Mouse (Mus musculus): ENCODE data around the gene Cit. TPM values are rescaled to one million over a fixed set of nuclear protein-coding genes. Genes with fewer than 3 reads are reported as not detected.

The Cit gene
- polyA plus RNA-seq, 2 experiments = 11.7 to 19.0 TPM

DNA sequence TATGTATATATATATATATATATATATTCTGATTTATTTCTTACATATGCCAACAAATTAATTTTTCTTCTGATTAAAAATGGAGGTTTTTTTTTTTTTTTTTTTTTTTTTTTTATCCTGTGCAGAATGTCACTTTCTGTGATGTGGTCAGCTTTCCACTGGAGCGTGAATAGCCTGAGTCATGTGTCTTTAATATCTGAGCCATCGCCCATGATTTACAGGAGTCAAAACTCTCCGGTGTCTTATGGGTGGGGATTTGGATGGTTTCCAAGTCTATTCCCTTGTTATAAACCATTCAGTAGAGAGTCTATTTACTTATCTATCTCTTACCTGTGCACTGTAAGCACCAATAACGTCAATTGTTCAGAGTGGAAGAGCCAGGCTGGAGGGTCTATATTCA lies 27.9 kb downstream of the Cit start:
- TF ChIP-seq POLR2A (IDR thresholded peaks at IDR 0.05; ENCODE audit: borderline replicate concordance, extremely low read depth, insufficient read depth, insufficient read length) = no peak
- ATAC-seq (ENCODE audit: low FRiP score, low read depth) = no peak
- no peak overlapping the region for H3K4me3 ChIP-seq (replicated peaks; ENCODE audit: low read length)
- peaks cover 11% of the 10 kb centered on the region for H3K36me3 ChIP-seq (ENCODE audit: control insufficient read depth, insufficient read depth, low read length)
- no peak overlapping the region for H3K4me2 ChIP-seq (replicated peaks; ENCODE audit: low read depth, low read length, severe bottlenecking)
- H3K9me3 ChIP-seq (ENCODE audit: control insufficient read depth, low read length) = no peaks in the 10 kb centered on the region
- no peak overlapping the region for H3K9ac ChIP-seq (ENCODE audit: low read depth, low read length, severe bottlenecking)
- no peak for DNase-seq (ENCODE audit: low spot score)
- no peaks in the 10 kb centered on the region for H3K4me1 ChIP-seq (ENCODE audit: control insufficient read depth, insufficient read depth, low read length)
- no peaks in the 10 kb centered on the region for H3K27me3 ChIP-seq (ENCODE audit: control insufficient read depth, insufficient read depth, low read length)
- no peak overlapping the region for H3K27ac ChIP-seq (replicated peaks; ENCODE audit: low read depth, low read length)
- WGBS = 74% methylated on average over 4 of the region's 4 CpGs

DNA sequence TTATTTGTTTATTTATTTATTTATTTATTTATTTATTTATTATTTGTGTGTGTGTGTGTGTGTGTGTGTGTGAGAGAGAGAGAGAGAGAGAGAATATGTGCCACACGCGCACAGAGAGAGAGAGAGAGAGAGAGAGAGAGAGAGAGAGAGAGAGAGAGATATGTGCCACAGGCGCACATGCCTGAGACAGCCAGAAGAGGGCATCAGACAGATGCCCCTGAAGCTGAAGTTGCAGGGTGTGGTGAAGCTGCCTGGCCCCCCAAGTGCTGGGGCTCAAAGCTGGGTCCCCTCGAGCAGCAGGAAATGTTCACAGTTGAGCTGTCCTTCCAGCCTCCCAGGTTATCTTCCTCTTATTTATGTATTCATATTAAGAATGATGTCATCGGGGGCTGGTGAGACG lies 32.3 kb downstream of the Cit start:
- H3K27me3 ChIP-seq (ENCODE audit: control insufficient read depth, insufficient read depth, low read length) = no peaks in the 10 kb centered on the region
- H3K4me3 ChIP-seq (replicated peaks; ENCODE audit: low read length) = no peak overlapping the region
- no peak overlapping the region for H3K9ac ChIP-seq (ENCODE audit: low read depth, low read length, severe bottlenecking)
- no peaks in the 10 kb centered on the region for H3K9me3 ChIP-seq (ENCODE audit: control insufficient read depth, low read length)
- peaks cover 11% of the 10 kb centered on the region for H3K36me3 ChIP-seq (ENCODE audit: control insufficient read depth, insufficient read depth, low read length)
- no peak for TF ChIP-seq POLR2A (IDR thresholded peaks at IDR 0.05; ENCODE audit: borderline replicate concordance, extremely low read depth, insufficient read depth, insufficient read length)
- H3K4me2 ChIP-seq (replicated peaks; ENCODE audit: low read depth, low read length, severe bottlenecking) = no peak overlapping the region
- DNase-seq (ENCODE audit: low spot score) (no peak), ATAC-seq (ENCODE audit: low FRiP score, low read depth) (no peak)
- no peak overlapping the region for H3K27ac ChIP-seq (replicated peaks; ENCODE audit: low read depth, low read length)
- 93% methylated on average over 6 of the region's 6 CpGs for WGBS
- H3K4me1 ChIP-seq (ENCODE audit: control insufficient read depth, insufficient read depth, low read length) = no peaks in the 10 kb centered on the region

DNA sequence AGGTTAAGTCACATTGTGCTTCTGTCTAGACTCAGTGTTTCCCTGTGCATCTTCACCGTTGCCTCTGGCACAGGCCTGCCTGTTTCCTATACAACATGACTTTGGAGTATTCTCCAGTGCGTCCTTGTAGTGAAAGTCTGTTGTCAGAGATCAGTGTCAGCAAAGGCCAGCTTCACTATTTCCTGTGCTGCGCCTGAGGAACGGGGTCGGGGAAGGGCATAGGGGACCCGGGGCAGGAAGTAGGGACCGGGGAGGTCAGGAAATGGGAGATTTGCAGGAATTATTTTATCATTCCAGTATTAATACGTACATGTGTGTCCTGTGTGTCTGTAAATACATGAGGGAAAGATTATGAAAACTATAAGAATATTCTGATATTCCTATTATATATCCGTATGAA lies 37.1 kb downstream of the Cit start:
- no peak overlapping the region for H3K9ac ChIP-seq (ENCODE audit: low read depth, low read length, severe bottlenecking)
- DNase-seq (ENCODE audit: low spot score) = no peak
- no peaks in the 10 kb centered on the region for H3K27me3 ChIP-seq (ENCODE audit: control insufficient read depth, insufficient read depth, low read length)
- H3K4me2 ChIP-seq (replicated peaks; ENCODE audit: low read depth, low read length, severe bottlenecking) = no peak overlapping the region
- H3K4me1 ChIP-seq (ENCODE audit: control insufficient read depth, insufficient read depth, low read length) = no peaks in the 10 kb centered on the region
- no peak for ATAC-seq (ENCODE audit: low FRiP score, low read depth)
- WGBS = 80% methylated on average over 9 of the region's 9 CpGs
- no peak overlapping the region for H3K4me3 ChIP-seq (replicated peaks; ENCODE audit: low read length)
- peaks cover 13% of the 10 kb centered on the region for H3K36me3 ChIP-seq (ENCODE audit: control insufficient read depth, insufficient read depth, low read length)
- no peak overlapping the region for H3K27ac ChIP-seq (replicated peaks; ENCODE audit: low read depth, low read length)
- H3K9me3 ChIP-seq (ENCODE audit: control insufficient read depth, low read length) = no peaks in the 10 kb centered on the region
- no peak for TF ChIP-seq POLR2A (IDR thresholded peaks at IDR 0.05; ENCODE audit: borderline replicate concordance, extremely low read depth, insufficient read depth, insufficient read length)

DNA sequence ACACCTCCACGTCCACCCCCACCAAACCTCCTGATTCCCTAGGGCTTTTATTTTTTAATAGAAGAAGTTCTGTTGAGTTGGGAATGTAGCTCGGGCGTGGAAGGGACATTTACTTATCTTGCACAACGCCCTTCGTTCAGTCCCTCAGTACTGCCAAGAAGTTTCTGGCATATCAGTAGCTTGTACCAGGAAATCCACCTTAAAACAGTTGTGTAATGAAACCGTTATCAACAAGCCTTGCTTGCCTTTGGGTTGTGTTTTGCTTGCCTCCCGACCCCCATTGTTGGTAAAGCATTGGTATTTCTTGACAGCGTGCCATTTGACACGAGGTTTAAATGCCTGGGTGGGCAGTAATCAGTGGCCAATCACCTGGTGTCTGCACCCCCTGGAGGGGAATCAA lies 39.4 kb downstream of the Cit start:
- H3K4me1 ChIP-seq (ENCODE audit: control insufficient read depth, insufficient read depth, low read length) = no peaks in the 10 kb centered on the region
- no peaks in the 10 kb centered on the region for H3K9me3 ChIP-seq (ENCODE audit: control insufficient read depth, low read length)
- H3K9ac ChIP-seq (ENCODE audit: low read depth, low read length, severe bottlenecking) = no peak overlapping the region
- no peak for ATAC-seq (ENCODE audit: low FRiP score, low read depth)
- no peak overlapping the region for H3K4me2 ChIP-seq (replicated peaks; ENCODE audit: low read depth, low read length, severe bottlenecking)
- no peak overlapping the region for H3K4me3 ChIP-seq (replicated peaks; ENCODE audit: low read length)
- no peak for TF ChIP-seq POLR2A (IDR thresholded peaks at IDR 0.05; ENCODE audit: borderline replicate concordance, extremely low read depth, insufficient read depth, insufficient read length)
- no peaks in the 10 kb centered on the region for H3K27me3 ChIP-seq (ENCODE audit: control insufficient read depth, insufficient read depth, low read length)
- peaks cover 30% of the 10 kb centered on the region for H3K36me3 ChIP-seq (ENCODE audit: control insufficient read depth, insufficient read depth, low read length)
- no peak overlapping the region for H3K27ac ChIP-seq (replicated peaks; ENCODE audit: low read depth, low read length)
- 94% methylated on average over 9 of the region's 9 CpGs for WGBS
- no peak for DNase-seq (ENCODE audit: low spot score)

DNA sequence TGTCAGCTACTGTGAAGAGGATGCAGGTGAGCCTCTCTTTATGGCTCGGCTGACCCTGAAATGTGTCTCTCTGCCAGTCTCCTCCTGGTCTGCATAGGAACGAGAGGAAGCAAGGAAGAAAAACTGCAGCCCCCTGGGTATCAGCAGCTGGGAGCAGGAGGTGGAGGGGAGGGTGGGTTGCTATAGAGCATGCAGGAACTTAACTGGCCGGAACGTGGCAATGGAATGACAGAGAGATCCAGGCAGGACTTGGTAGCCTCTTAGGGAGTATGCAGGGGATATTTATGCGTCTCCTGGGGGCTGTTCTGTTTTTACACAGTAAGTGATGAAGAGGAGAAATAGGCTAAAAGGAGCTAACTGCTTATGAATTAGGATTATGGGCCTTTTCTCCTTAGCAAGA lies 48.7 kb downstream of the Cit start:
- DNase-seq (ENCODE audit: low spot score) (no peak), ATAC-seq (ENCODE audit: low FRiP score, low read depth) (no peak)
- no peak overlapping the region for H3K9ac ChIP-seq (ENCODE audit: low read depth, low read length, severe bottlenecking)
- H3K4me2 ChIP-seq (replicated peaks; ENCODE audit: low read depth, low read length, severe bottlenecking) = no peak overlapping the region
- TF ChIP-seq POLR2A (IDR thresholded peaks at IDR 0.05; ENCODE audit: borderline replicate concordance, extremely low read depth, insufficient read depth, insufficient read length) = no peak
- no peaks in the 10 kb centered on the region for H3K27me3 ChIP-seq (ENCODE audit: control insufficient read depth, insufficient read depth, low read length)
- H3K4me3 ChIP-seq (replicated peaks; ENCODE audit: low read length) = no peak overlapping the region
- no peaks in the 10 kb centered on the region for H3K9me3 ChIP-seq (ENCODE audit: control insufficient read depth, low read length)
- WGBS = 59% methylated on average over 5 of the region's 5 CpGs
- H3K36me3 ChIP-seq (ENCODE audit: control insufficient read depth, insufficient read depth, low read length) = peaks cover 19% of the 10 kb centered on the region
- H3K27ac ChIP-seq (replicated peaks; ENCODE audit: low read depth, low read length) = no peak overlapping the region
- H3K4me1 ChIP-seq (ENCODE audit: control insufficient read depth, insufficient read depth, low read length) = no peaks in the 10 kb centered on the region

DNA sequence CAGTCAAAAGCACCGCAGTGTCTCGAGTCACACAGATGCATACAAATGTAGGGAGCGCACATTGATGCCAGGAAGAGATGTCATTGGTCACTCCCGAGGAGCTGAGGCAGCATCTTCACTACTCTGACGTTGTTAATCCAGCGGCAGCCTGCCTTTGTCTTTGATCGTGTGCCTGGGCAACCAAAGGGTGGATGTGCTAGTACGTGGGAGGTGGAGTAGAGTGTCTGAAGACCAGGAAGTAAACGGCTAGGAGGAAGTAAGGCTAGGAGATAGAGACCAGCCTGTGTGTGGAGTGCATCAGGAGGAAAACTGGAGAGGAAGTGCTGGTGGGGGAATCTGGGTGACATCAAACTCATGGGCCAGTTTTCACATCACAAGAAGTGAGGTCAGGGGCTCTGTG lies 52.0 kb downstream of the Cit start:
- H3K9me3 ChIP-seq (ENCODE audit: control insufficient read depth, low read length) = no peaks in the 10 kb centered on the region
- no peak for ATAC-seq (ENCODE audit: low FRiP score, low read depth)
- no peak overlapping the region for H3K4me2 ChIP-seq (replicated peaks; ENCODE audit: low read depth, low read length, severe bottlenecking)
- H3K27me3 ChIP-seq (ENCODE audit: control insufficient read depth, insufficient read depth, low read length) = no peaks in the 10 kb centered on the region
- H3K27ac ChIP-seq (replicated peaks; ENCODE audit: low read depth, low read length) = no peak overlapping the region
- no peak for TF ChIP-seq POLR2A (IDR thresholded peaks at IDR 0.05; ENCODE audit: borderline replicate concordance, extremely low read depth, insufficient read depth, insufficient read length)
- no peak for DNase-seq (ENCODE audit: low spot score)
- H3K9ac ChIP-seq (ENCODE audit: low read depth, low read length, severe bottlenecking) = no peak overlapping the region
- H3K4me3 ChIP-seq (replicated peaks; ENCODE audit: low read length) = no peak overlapping the region
- WGBS = 67% methylated on average over 9 of the region's 9 CpGs
- 0 out of 2 replicates have a peak, but pooled peaks cover 2% of the 10 kb centered on the region for H3K36me3 ChIP-seq (ENCODE audit: control insufficient read depth, insufficient read depth, low read length)
- H3K4me1 ChIP-seq (ENCODE audit: control insufficient read depth, insufficient read depth, low read length) = no peaks in the 10 kb centered on the region
